Mouse (Mus musculus): Measurements from ENCODE around the gene Akap13. TPM values are rescaled to one million over a fixed set of nuclear protein-coding genes. Genes with fewer than 3 reads are reported as not detected.
A peak's percentile ranks its signal among the peaks of the same experiment; 100 is the strongest.

Gene Akap13
- polyA plus RNA-seq, 1 experiment from 2014 or later: 25.7 TPM

DNA sequence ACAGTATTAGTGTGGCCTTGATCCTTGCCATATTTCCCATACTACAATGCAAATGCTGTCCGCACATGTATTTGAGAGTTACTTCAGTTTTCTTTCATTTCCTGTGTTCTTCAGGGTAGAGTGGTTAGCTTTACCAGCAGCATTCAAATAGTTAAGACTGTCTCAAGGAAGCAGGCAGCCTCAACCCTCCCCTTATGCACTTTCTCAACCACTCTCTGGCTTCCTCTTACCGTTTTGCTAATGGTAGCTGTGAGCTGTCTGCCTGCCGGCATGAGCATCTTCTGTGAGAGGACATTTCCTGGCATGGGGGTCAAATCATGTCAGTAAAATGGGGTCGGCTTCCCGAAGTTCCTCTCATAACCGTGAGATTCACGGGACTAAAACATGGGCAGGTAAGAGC is 246.4 kb downstream of the Akap13 start:
- TF ChIP-seq EP300 (IDR thresholded peaks at IDR 0.05; ENCODE audit: low read depth) (no peak), CTCF (IDR thresholded peaks at IDR 0.05; ENCODE audit: low read depth) (no peak)
- peak overlapping the region; percentile 75 for H3K27ac ChIP-seq (ENCODE audit: low read depth)
- 0 out of 2 replicates have a peak overlapping the region, but pooled peaks have one; percentile 3 for H3K9ac ChIP-seq (replicated peaks)
- 45% methylated on average over 7 of the region's 7 CpGs for WGBS (ENCODE audit: insufficient replicate concordance)
- peak overlapping the region; percentile 39 for H3K4me3 ChIP-seq (ENCODE audit: low read depth, low read length)
- no peaks in the 10 kb centered on the region for H3K9me3 ChIP-seq (ENCODE audit: low read length)
- H3K4me2 ChIP-seq (ENCODE audit: low read depth, low read length): peak overlapping the region; percentile 52; the same call in 1 of the 2 replicates
- H3K4me1 ChIP-seq (ENCODE audit: insufficient read depth): no peaks in the 10 kb centered on the region
- peaks cover 55% of the 10 kb centered on the region for H3K36me3 ChIP-seq (replicated peaks; ENCODE audit: insufficient read depth, low read length)
- ATAC-seq (peak; percentile 14; the same call in 1 of the 2 replicates), DNase-seq (peak; percentile 27)
- no peaks in the 10 kb centered on the region for H3K27me3 ChIP-seq (ENCODE audit: insufficient read depth, low read length)

DNA sequence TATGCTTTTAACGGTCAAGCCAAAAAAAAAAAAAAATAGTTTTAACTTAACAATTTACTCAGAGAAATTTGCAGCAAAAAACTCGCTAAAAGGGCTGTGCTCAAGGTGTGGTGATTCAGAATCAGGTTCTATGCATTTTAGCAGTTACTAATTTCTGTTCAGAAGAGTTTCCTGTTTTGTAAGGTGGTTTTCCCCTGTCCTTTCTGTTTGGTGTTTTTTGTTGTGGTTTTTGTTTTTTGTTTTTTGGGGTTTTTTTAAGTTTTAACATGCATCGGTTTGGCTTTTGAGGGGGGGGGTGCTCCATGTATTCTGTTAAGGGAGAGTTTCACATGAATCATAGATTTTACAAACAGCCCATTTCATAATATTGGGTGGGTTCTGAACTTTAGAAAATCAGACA is 247.0 kb downstream of the Akap13 start:
- Histone ChIP-seq H3K27ac (ENCODE audit: low read depth) (peak overlapping the region; percentile 75), H3K9ac (replicated peaks) (0 out of 2 replicates have a peak overlapping the region, but pooled peaks have one; percentile 3), H3K4me3 (ENCODE audit: low read depth, low read length) (peak overlapping the region; percentile 39), H3K36me3 (replicated peaks; ENCODE audit: insufficient read depth, low read length) (peaks cover 57% of the 10 kb centered on the region), H3K9me3 (ENCODE audit: low read length) (no peaks in the 10 kb centered on the region), H3K27me3 (ENCODE audit: insufficient read depth, low read length) (no peaks in the 10 kb centered on the region), H3K4me2 (ENCODE audit: low read depth, low read length) (peak overlapping the region; percentile 52), H3K4me1 (ENCODE audit: insufficient read depth) (no peaks in the 10 kb centered on the region)
- 57% methylated on average over 3 of the region's 3 CpGs for WGBS (ENCODE audit: insufficient replicate concordance)
- ATAC-seq (no peak), DNase-seq (no peak)
- TF ChIP-seq CTCF (IDR thresholded peaks at IDR 0.05; ENCODE audit: low read depth): no peak
- no peak for TF ChIP-seq EP300 (IDR thresholded peaks at IDR 0.05; ENCODE audit: low read depth)

DNA sequence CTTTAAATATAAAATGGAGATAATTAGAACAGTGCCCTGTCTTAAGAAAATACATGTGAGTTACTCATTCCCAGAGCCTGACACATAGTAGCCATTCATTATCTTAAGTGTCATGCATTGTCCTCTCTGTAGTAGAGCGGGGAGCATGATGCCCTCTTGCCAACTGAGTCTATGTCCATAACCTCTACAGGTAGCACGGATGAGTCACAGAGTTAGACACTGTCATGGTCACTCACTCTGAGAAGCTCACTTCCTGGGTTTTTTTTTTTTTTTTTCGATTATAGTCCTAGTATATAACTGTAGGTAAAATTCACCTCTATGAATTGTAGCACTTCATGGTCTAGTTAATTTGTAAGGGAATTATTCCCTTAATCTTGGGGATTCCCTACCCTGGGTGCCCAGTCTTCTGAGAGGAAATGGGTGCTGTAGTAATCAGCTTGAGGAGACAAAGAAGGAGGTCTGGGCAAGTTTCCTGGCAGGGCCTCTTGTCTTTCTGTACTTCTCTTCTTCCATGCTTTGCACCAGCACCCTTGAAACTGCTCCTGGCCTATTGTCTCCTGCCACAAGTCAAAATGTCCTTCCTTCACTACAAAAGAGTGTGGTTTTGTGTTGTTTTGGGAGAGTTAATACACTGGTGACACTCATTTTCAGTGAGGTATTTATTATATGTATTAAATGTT is 247.8 kb downstream of the Akap13 start:
- DNase-seq (no peak), ATAC-seq (no peak)
- Histone ChIP-seq H3K4me3 (ENCODE audit: low read depth, low read length) (peak overlapping the region; percentile 39), H3K4me2 (ENCODE audit: low read depth, low read length) (peak overlapping the region; percentile 52), H3K4me1 (ENCODE audit: insufficient read depth) (no peaks in the 10 kb centered on the region), H3K9ac (replicated peaks) (no peak overlapping the region), H3K27ac (ENCODE audit: low read depth) (peak overlapping the region; percentile 75), H3K27me3 (ENCODE audit: insufficient read depth, low read length) (no peaks in the 10 kb centered on the region), H3K9me3 (ENCODE audit: low read length) (no peaks in the 10 kb centered on the region), H3K36me3 (replicated peaks; ENCODE audit: insufficient read depth, low read length) (peaks cover 54% of the 10 kb centered on the region)
- 60% methylated on average over 3 of the region's 3 CpGs for WGBS (ENCODE audit: insufficient replicate concordance)
- no peak for TF ChIP-seq EP300 (IDR thresholded peaks at IDR 0.05; ENCODE audit: low read depth)
- TF ChIP-seq CTCF (IDR thresholded peaks at IDR 0.05; ENCODE audit: low read depth): no peak

DNA sequence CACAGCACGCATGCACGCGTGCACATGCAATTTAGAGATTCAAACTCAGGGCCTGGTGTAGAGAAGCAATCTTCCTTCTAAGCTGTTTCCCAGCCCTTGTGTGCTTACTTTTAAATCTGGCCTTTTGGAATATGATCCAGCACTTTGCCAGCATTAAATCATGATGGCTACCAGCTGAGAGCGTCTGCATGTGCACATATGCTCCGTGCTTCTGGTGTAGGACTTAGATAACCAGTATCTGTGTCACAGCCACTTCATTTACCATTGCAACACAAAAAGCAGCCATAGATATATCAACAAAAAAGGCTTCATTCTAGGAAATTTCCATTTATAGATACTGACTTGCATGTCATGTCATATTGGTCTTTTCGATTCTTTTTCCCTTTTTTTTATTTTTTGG is 249.5 kb downstream of the Akap13 start:
- Histone ChIP-seq H3K4me3 (ENCODE audit: low read depth, low read length) (no peak overlapping the region), H3K36me3 (replicated peaks; ENCODE audit: insufficient read depth, low read length) (peaks cover 58% of the 10 kb centered on the region), H3K4me2 (ENCODE audit: low read depth, low read length) (no peak overlapping the region), H3K27ac (ENCODE audit: low read depth) (no peak overlapping the region), H3K9me3 (ENCODE audit: low read length) (no peaks in the 10 kb centered on the region), H3K4me1 (ENCODE audit: insufficient read depth) (no peaks in the 10 kb centered on the region), H3K27me3 (ENCODE audit: insufficient read depth, low read length) (no peaks in the 10 kb centered on the region), H3K9ac (replicated peaks) (no peak overlapping the region)
- DNase-seq: no peak
- no peak for TF ChIP-seq CTCF (IDR thresholded peaks at IDR 0.05; ENCODE audit: low read depth)
- no peak for TF ChIP-seq EP300 (IDR thresholded peaks at IDR 0.05; ENCODE audit: low read depth)
- WGBS (ENCODE audit: insufficient replicate concordance): 77% methylated on average over 6 of the region's 6 CpGs
- no peak for ATAC-seq

DNA sequence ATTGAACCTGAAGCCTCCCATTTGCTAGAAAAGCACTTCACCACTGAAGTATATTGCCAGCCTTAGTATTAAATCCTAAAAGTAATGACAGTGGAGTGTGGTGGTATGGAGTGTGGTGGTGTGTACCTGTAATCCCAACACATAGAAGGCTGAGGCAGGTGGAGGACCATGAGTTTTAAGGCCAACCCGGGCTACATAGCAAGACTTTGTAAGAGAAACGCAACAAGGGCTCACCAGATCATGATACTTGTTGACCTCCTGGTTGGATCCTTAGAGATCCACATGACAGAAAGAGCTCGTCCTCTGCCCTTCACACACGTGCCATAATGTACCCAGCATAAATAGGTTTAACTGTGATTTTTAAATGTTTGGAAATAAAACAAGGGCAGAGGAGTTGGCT is 254.6 kb downstream of the Akap13 start:
- no peak for ATAC-seq
- Histone ChIP-seq H3K9ac (replicated peaks) (no peak overlapping the region), H3K9me3 (ENCODE audit: low read length) (no peaks in the 10 kb centered on the region), H3K4me3 (ENCODE audit: low read depth, low read length) (no peak overlapping the region), H3K36me3 (replicated peaks; ENCODE audit: insufficient read depth, low read length) (peaks cover 64% of the 10 kb centered on the region), H3K4me2 (ENCODE audit: low read depth, low read length) (no peak overlapping the region), H3K4me1 (ENCODE audit: insufficient read depth) (peaks cover 2% of the 10 kb centered on the region; the same call in 1 of the 2 replicates), H3K27ac (ENCODE audit: low read depth) (no peak overlapping the region), H3K27me3 (ENCODE audit: insufficient read depth, low read length) (no peaks in the 10 kb centered on the region)
- no peak for DNase-seq
- TF ChIP-seq EP300 (IDR thresholded peaks at IDR 0.05; ENCODE audit: low read depth) (no peak), CTCF (IDR thresholded peaks at IDR 0.05; ENCODE audit: low read depth) (no peak)
- WGBS (ENCODE audit: insufficient replicate concordance): 95% methylated on average over 4 of the region's 4 CpGs

DNA sequence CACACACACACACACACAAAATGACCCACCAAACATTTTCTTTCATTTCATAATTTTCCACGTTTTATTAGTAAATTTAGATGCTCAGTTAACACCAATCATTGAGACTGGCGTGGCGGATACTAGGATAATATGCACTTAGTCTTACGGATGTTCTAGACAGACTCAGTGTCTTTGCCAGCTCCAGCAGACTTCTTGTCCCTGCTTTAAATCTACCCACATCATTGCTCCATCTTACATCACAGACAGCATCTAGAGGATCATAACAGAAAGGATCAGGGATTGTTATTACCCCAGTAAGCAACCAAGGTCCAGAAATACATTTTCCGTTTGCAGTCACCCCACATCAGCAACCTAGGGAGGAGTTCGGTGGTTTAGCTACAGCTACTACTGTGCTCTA is 255.6 kb downstream of the Akap13 start:
- Histone ChIP-seq H3K9ac (replicated peaks) (no peak overlapping the region), H3K36me3 (replicated peaks; ENCODE audit: insufficient read depth, low read length) (peaks cover 64% of the 10 kb centered on the region), H3K4me2 (ENCODE audit: low read depth, low read length) (no peak overlapping the region), H3K27me3 (ENCODE audit: insufficient read depth, low read length) (no peaks in the 10 kb centered on the region), H3K27ac (ENCODE audit: low read depth) (no peak overlapping the region), H3K4me1 (ENCODE audit: insufficient read depth) (peaks cover 11% of the 10 kb centered on the region; the same call in 1 of the 2 replicates), H3K4me3 (ENCODE audit: low read depth, low read length) (no peak overlapping the region), H3K9me3 (ENCODE audit: low read length) (no peaks in the 10 kb centered on the region)
- DNase-seq (no peak), ATAC-seq (no peak)
- TF ChIP-seq CTCF (IDR thresholded peaks at IDR 0.05; ENCODE audit: low read depth) (no peak), EP300 (IDR thresholded peaks at IDR 0.05; ENCODE audit: low read depth) (no peak)
- WGBS (ENCODE audit: insufficient replicate concordance): 85% methylated on average over 6 of the region's 6 CpGs
